Mouse (Mus musculus) heart, embryonic 14.5 days (tissue): ENCODE measurements around the gene Olfr498. TPM values are rescaled to one million over a fixed set of nuclear protein-coding genes. Genes with fewer than 3 reads are reported as not detected.

ENCODE experiments used
- ATAC-seq: fragments of 200-750 bp; cut with Nextera tagmentation; 2 replicates; pipeline ENCODE4 v1.8.0; 2017; ENCODE audit warnings: low read depth, moderate TSS enrichment; ENCODE audit not compliant: insufficient number of reproducible peaks, insufficient read depth, low FRiP score
- H3K27ac ChIP-seq, 2 experiments: fragments of 200-500 bp in 1 of 2; fragments of 300-500 bp in 1 of 2; sonication (generic) in 1 of 2; replicated peaks in 1 of 2; 2 replicates each; pipeline ENCODE4 v1.5.1; 2012 to 2014; ENCODE audit warnings: low read depth in 2 of 2, low read length in 2 of 2, control low read depth in 1 of 2, mild to moderate bottlenecking in 1 of 2, mixed read lengths in 1 of 2; ENCODE audit not compliant: control insufficient read depth in 1 of 2, insufficient read depth in 1 of 2
- H3K27me3 ChIP-seq: fragments of 300-500 bp; sonication (generic); 2 replicates; pipeline ENCODE4 v1.6.1; 2014; ENCODE audit warnings: mild to moderate bottlenecking, low read length, control low read depth; ENCODE audit not compliant: control insufficient read depth, insufficient read depth
- H3K36me3 ChIP-seq: fragments of 300-500 bp; sonication (generic); 2 replicates; pipeline ENCODE4 v1.6.1; 2014; ENCODE audit warnings: mild to moderate bottlenecking, control low read depth, low read length, mixed read lengths; ENCODE audit not compliant: control insufficient read depth, insufficient read depth
- H3K4me1 ChIP-seq, 2 experiments: fragments of 200-500 bp in 1 of 2; fragments of 300-500 bp in 1 of 2; sonication (generic) in 1 of 2; 2 replicates each; pipeline ENCODE4 v1.6.1; 2012 to 2014; ENCODE audit warnings: low read length in 2 of 2, control low read depth in 1 of 2, mixed read lengths in 1 of 2; ENCODE audit not compliant: control insufficient read depth in 2 of 2, insufficient read depth in 2 of 2
- H3K4me2 ChIP-seq: fragments of 300-500 bp; sonication (generic); 2 replicates; pipeline ENCODE4 v1.6.1; 2014; ENCODE audit warnings: mild to moderate bottlenecking, low read length
- H3K4me3 ChIP-seq, 2 experiments: fragments of 200-500 bp in 1 of 2; fragments of 300-500 bp in 1 of 2; sonication (generic) in 1 of 2; 2 replicates each; pipeline ENCODE4 v1.5.1; 2012 to 2014; ENCODE audit warnings: low read length in 2 of 2, mild to moderate bottlenecking in 2 of 2, control low read depth in 1 of 2, low read depth in 1 of 2, moderate library complexity in 1 of 2; ENCODE audit not compliant: control insufficient read depth in 1 of 2, insufficient read depth in 1 of 2
- H3K9ac ChIP-seq: fragments of 300-500 bp; sonication (generic); 2 replicates; pipeline ENCODE4 v1.6.1; 2014; ENCODE audit warnings: mild to moderate bottlenecking, low read length
- H3K9me3 ChIP-seq: fragments of 300-500 bp; sonication (generic); 2 replicates; pipeline ENCODE4 v1.6.1; 2016; ENCODE audit warnings: low read length, control low read depth; ENCODE audit not compliant: control insufficient read depth
- WGBS: fragments of 180-500 bp; shearing (Covaris S2); extraction: QIAGEN DNeasy Blood & Tissue Kit; methylation state at CpG from one replicate; pipeline ENCODE4 v1.1.7; 2014; 5-methylcytosine and 5-hydroxymethylcytosine counted together
- polyA plus RNA-seq: library from polyadenylated mRNA; unstranded; fragments of >200 nt; fragmentation: Nextera tagmentation; extraction: Ambion mirVana; gene quantifications from 2 replicates; pipeline ENCODE4 v1.2.1, GENCODE M21; 2014

Gene Olfr498
- not detected in 2 replicates for polyA plus RNA-seq

DNA sequence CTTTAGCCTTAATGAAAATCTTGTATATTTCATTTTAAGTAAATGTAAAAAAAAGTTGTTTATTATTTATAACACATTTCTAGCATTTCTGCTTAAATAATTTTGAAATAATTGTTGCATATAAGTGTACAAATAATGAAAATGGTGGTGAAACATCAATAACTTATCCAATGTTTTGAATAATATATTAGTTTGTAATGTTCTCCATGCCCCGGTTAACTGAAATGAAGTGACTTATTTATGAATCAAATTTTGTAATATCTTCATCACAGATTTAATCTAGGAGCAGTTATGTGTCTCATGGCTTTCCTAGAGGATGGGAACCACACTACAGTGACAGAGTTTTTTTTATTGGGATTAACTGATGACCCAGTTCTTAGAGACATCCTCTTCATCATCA, at the start of gene Olfr498:
Gene Olfr498 (plus strand): TSS at position 301 of the 400 bp plus-strand sequence.
- H3K4me3 ChIP-seq = no peak within 1 kb of the TSS
- H3K9me3 ChIP-seq = no peaks in the 10 kb centered on the region; the same call in 1 of the 2 replicates
- WGBS = 78% methylated on average over 1 of the region's 1 CpGs
- no peaks in the 10 kb centered on the region for H3K36me3 ChIP-seq
- H3K27me3 ChIP-seq = no peaks in the 10 kb centered on the region
- H3K27ac ChIP-seq = no peak within 1 kb of the TSS
- no peak within 1 kb of the TSS for H3K4me2 ChIP-seq
- no peak for ATAC-seq
- H3K4me1 ChIP-seq = no peaks in the 10 kb centered on the region
- H3K9ac ChIP-seq = no peak within 1 kb of the TSS

DNA sequence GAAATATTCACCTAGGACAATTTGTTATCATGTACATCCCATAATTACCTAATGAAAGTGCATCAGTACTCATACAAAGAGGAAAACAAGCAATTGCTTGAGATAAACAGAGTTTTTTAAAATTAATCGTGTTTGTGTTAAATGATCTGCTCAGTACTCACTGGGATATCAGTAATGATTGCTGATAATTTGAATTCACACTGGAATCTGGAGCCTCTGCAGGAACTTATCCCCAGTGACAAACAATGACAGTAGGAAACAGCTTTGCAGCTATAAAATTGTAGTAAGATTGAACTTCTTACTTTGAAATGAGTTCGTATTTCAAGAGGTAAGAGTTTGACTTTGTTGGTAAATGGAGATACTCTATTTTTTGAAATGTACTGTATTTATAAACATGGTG, 45.0 kb upstream of the Olfr498 start, which contains the start of gene Olfr497:
Gene Olfr497 (plus strand): TSS at position 301 of the 400 bp plus-strand sequence.
- Histone ChIP-seq H3K4me1 (no peaks in the 10 kb centered on the region), H3K4me3 (no peak within 1 kb of the TSS), H3K9ac (no peak within 1 kb of the TSS), H3K4me2 (no peak within 1 kb of the TSS), H3K27ac (no peak within 1 kb of the TSS), H3K27me3 (no peaks in the 10 kb centered on the region), H3K36me3 (no peaks in the 10 kb centered on the region), H3K9me3 (no peaks in the 10 kb centered on the region)
- ATAC-seq = no peak
- 65% methylated on average over 2 of the region's 2 CpGs for WGBS

Other genes starting within 250 kb of the Olfr498 start
- gene Olfr488, start 207.0 kb upstream of the Olfr498 start, polyA plus RNA-seq = not detected in 2 replicates
- not detected in 2 replicates for gene Olfr490, start 176.4 kb upstream of the Olfr498 start, polyA plus RNA-seq
- not detected in 2 replicates for gene Olfr491, start 151.9 kb upstream of the Olfr498 start, polyA plus RNA-seq
- not detected in 2 replicates for gene Olfr492, start 141.7 kb upstream of the Olfr498 start, polyA plus RNA-seq
- not detected in 2 replicates for gene Olfr493, start 118.3 kb upstream of the Olfr498 start, polyA plus RNA-seq
- gene Olfr494, start 100.0 kb upstream of the Olfr498 start, polyA plus RNA-seq = not detected in 2 replicates
- not detected in 2 replicates for gene Olfr495, start 72.2 kb upstream of the Olfr498 start, polyA plus RNA-seq
- gene Olfr497, start 44.9 kb upstream of the Olfr498 start, polyA plus RNA-seq = not detected in 2 replicates
- not detected in 2 replicates for gene Olfr502, start 59.7 kb downstream of the Olfr498 start, polyA plus RNA-seq
- not detected in 2 replicates for gene Olfr503, start 79.2 kb downstream of the Olfr498 start, polyA plus RNA-seq
- gene Olfr504, start 100.5 kb downstream of the Olfr498 start, polyA plus RNA-seq = not detected in 2 replicates
- not detected in 2 replicates for gene Olfr506, start 145.5 kb downstream of the Olfr498 start, polyA plus RNA-seq
- not detected in 2 replicates for gene Olfr507, start 156.5 kb downstream of the Olfr498 start, polyA plus RNA-seq
- not detected in 2 replicates for gene Olfr508, start 164.7 kb downstream of the Olfr498 start, polyA plus RNA-seq
- 0.05 TPM in 1 of 2 replicates, not detected in the other for gene Olfr509, start 186.6 kb downstream of the Olfr498 start, polyA plus RNA-seq
- not detected in 2 replicates for gene Olfr510, start 201.1 kb downstream of the Olfr498 start, polyA plus RNA-seq
- not detected in 2 replicates for gene Olfr512, start 248.0 kb downstream of the Olfr498 start, polyA plus RNA-seq